Mouse (Mus musculus) liver, embryonic 14.5 days (tissue): ENCODE data around the gene Aagab.

Experiments
- CTCF ChIP-seq: IDR thresholded peaks from 2 replicates; pipeline ENCODE4 v1.5.1; 2016; ENCODE audit warnings: antibody characterized with exemption, low read depth, control low read depth
- EP300 ChIP-seq: IDR thresholded peaks from 2 replicates; pipeline ENCODE4 v1.6.1; 2016; ENCODE audit warnings: antibody characterized with exemption, low read depth

- TF ChIP-seq CTCF (no peak), EP300 (no peak)
Measured at GRCm38 (mm10) chr9:63603849-63604248, 1.4 kb downstream of the Aagab start.
